Mouse (Mus musculus): ENCODE measurements around the gene Fbxo28.
"Not testable (repeated sequence)": the region's sequence is repeated elsewhere in the genome, so short reads cannot be mapped to it uniquely, and the experiment has no call there.

- TF ChIP-seq CTCF (IDR thresholded peaks at IDR 0.05; ENCODE audit: borderline replicate concordance, extremely low read depth, insufficient read depth, insufficient read length); POLR2A (IDR thresholded peaks at IDR 0.05; ENCODE audit: borderline replicate concordance, extremely low read depth, insufficient read depth, insufficient read length, poor library complexity, severe bottlenecking): not testable (repeated sequence)
These were observed 50.7 kb downstream of the Fbxo28 start for GRCm38 (mm10) chr1:182290741-182291140.

Data from brain, embryonic 14.5 days (tissue).